Mouse (Mus musculus) CH12.LX (cell line): ENCODE results near the gene 3110001I22Rik. TPM values are rescaled to one million over a fixed set of nuclear protein-coding genes. Genes with fewer than 3 reads are reported as not detected.
A peak's percentile ranks its signal among the peaks of the same experiment; 100 is the strongest.
"Not testable (repeated sequence)": the region's sequence is repeated elsewhere in the genome, so short reads cannot be mapped to it uniquely, and the experiment has no call there.

Source experiments
- DNase-seq: peaks from one replicate; pipeline ENCODE4 v3.0.0-alpha.2; 2013; ENCODE audit errors: extremely low read depth
- H3K27ac ChIP-seq: 2 replicates; pipeline ENCODE4 v1.5.1; 2012; ENCODE audit warnings: low read depth, mild to moderate bottlenecking, control low read depth, moderate library complexity; ENCODE audit not compliant: insufficient read depth
- H3K27me3 ChIP-seq: replicated peaks from 2 replicates; pipeline ENCODE3; 2012; ENCODE audit warnings: inconsistent platforms
- H3K36me3 ChIP-seq, 2 experiments: replicated peaks in 1 of 2; 2 replicates each; pipeline versions ENCODE3 to v1.6.1; 2012; ENCODE audit warnings: inconsistent platforms in 1 of 2, low read length in 1 of 2, mild to moderate bottlenecking in 1 of 2, mixed read lengths in 1 of 2, moderate library complexity in 1 of 2; ENCODE audit not compliant: control insufficient read depth in 1 of 2, insufficient read depth in 1 of 2
- H3K4me1 ChIP-seq, 2 experiments: 2 replicates each; pipeline ENCODE4 v1.6.1; 2012; ENCODE audit warnings: inconsistent platforms in 1 of 2, moderate library complexity in 1 of 2; ENCODE audit not compliant: insufficient read depth in 2 of 2, control insufficient read depth in 1 of 2
- H3K4me2 ChIP-seq: 2 replicates; pipeline ENCODE4 v1.6.1; 2012; ENCODE audit warnings: low read depth, mild to moderate bottlenecking, control low read depth; ENCODE audit not compliant: poor library complexity, insufficient read depth, severe bottlenecking
- H3K4me3 ChIP-seq, 3 experiments: fragments of 150-350 bp in 1 of 3; sonication (generic) in 1 of 3; replicated peaks in 1 of 3; 2 replicates each; pipeline versions ENCODE3 to v1.5.1; 2011 to 2012; ENCODE audit warnings: low read depth in 2 of 3, low read length in 2 of 3, mild to moderate bottlenecking in 2 of 3, moderate library complexity in 2 of 3, control low read depth in 1 of 3, improper control_type of control experiment in 1 of 3, inconsistent platforms in 1 of 3, mixed read lengths in 1 of 3; ENCODE audit not compliant: poor library complexity in 1 of 3
- H3K79me2 ChIP-seq: replicated peaks from 2 replicates; pipeline ENCODE4 v1.6.1; 2012; ENCODE audit warnings: mild to moderate bottlenecking, moderate library complexity; ENCODE audit not compliant: control insufficient read depth, poor library complexity, insufficient read depth, severe bottlenecking; ENCODE audit errors: extremely low read depth
- H3K9ac ChIP-seq: 2 replicates; pipeline ENCODE4 v1.6.1; 2012; ENCODE audit warnings: low read depth, mild to moderate bottlenecking, control low read depth, moderate library complexity; ENCODE audit not compliant: insufficient read depth
- H3K9me3 ChIP-seq: replicated peaks from 2 replicates; pipeline ENCODE3; 2012; ENCODE audit warnings: low read length, inconsistent platforms, mixed read lengths
- CHD2 ChIP-seq: IDR thresholded peaks from 2 replicates; pipeline ENCODE4 v1.6.1; 2011; ENCODE audit warnings: low read length, improper control_type of control experiment
- CTCF ChIP-seq, 2 experiments: IDR thresholded peaks in 1 of 2; conservative IDR thresholded peaks in 1 of 2; 2 replicates each; pipeline ENCODE4 v1.5.1; 2011 to 2012; ENCODE audit warnings: low read depth in 2 of 2, low read length in 2 of 2, improper control_type of control experiment in 1 of 2, inconsistent platforms in 1 of 2, mild to moderate bottlenecking in 1 of 2, moderate library complexity in 1 of 2
- EP300 ChIP-seq: IDR thresholded peaks from 2 replicates; pipeline ENCODE4 v1.6.1; 2011; ENCODE audit warnings: low read length, improper control_type of control experiment
- ETS1 ChIP-seq: conservative IDR thresholded peaks from 2 replicates; pipeline ENCODE4 v1.6.1; 2012; ENCODE audit warnings: low read depth, mild to moderate bottlenecking, inconsistent platforms, low read length, improper control_type of control experiment, moderate library complexity
- MAX ChIP-seq: IDR thresholded peaks from 2 replicates; pipeline ENCODE4 v1.6.1; 2011; ENCODE audit warnings: low read length, improper control_type of control experiment
- MAZ ChIP-seq: IDR thresholded peaks from 2 replicates; pipeline ENCODE4 v1.6.1; 2012; ENCODE audit warnings: low read depth, mild to moderate bottlenecking, inconsistent platforms, low read length, improper control_type of control experiment, moderate library complexity
- MEF2A ChIP-seq: IDR thresholded peaks from 2 replicates; pipeline ENCODE4 v1.6.1; 2014; ENCODE audit warnings: low read depth, mild to moderate bottlenecking, inconsistent platforms, low read length, improper control_type of control experiment, borderline replicate concordance
- MYC ChIP-seq: IDR thresholded peaks from 2 replicates; pipeline ENCODE4 v1.6.1; 2011; ENCODE audit warnings: low read depth, mild to moderate bottlenecking, improper control_type of control experiment, low read length
- NELFE ChIP-seq: IDR thresholded peaks from 2 replicates; pipeline ENCODE4 v1.6.1; 2011; ENCODE audit warnings: low read depth, low read length, improper control_type of control experiment
- POLR2A ChIP-seq: IDR thresholded peaks from 2 replicates; pipeline ENCODE4 v1.6.1; 2011; ENCODE audit warnings: low read depth, mild to moderate bottlenecking, improper control_type of control experiment, low read length
- RAD21 ChIP-seq: IDR thresholded peaks from 2 replicates; pipeline ENCODE4 v1.6.1; 2011; ENCODE audit warnings: low read depth, mild to moderate bottlenecking, low read length, improper control_type of control experiment, moderate library complexity
- SMC3 ChIP-seq: IDR thresholded peaks from 2 replicates; pipeline ENCODE4 v1.6.1; 2011; ENCODE audit warnings: low read depth, low read length, improper control_type of control experiment
- TBP ChIP-seq: conservative IDR thresholded peaks from 2 replicates; pipeline ENCODE4 v1.6.1; 2011; ENCODE audit warnings: low read depth, low read length, improper control_type of control experiment
- TCF12 ChIP-seq: IDR thresholded peaks from 2 replicates; pipeline ENCODE4 v1.6.1; 2014; ENCODE audit warnings: low read depth, mild to moderate bottlenecking, inconsistent platforms, low read length, improper control_type of control experiment
- ZNF384 ChIP-seq: IDR thresholded peaks from 2 replicates; pipeline ENCODE4 v1.6.1; 2012; ENCODE audit warnings: low read depth, low read length, improper control_type of control experiment, inconsistent platforms
- dilution Hi-C: fragments of 300-500 bp; cut with MboI; formaldehyde crosslinking; loops from 2 replicates; pipeline ENCODE4 v1.14.3; 2020; ENCODE audit warnings: low sequenced_read_pairs; ENCODE audit not compliant: extremely low pct_unique_long_range_greater_than_20kb, extremely low pct_ligation_motif_present
- in situ Hi-C: fragments of 300-500 bp; cut with MboI; formaldehyde crosslinking; loops from 3 replicates; pipeline ENCODE4 v1.14.3; 2019; ENCODE audit warnings: low sequenced_read_pairs, low pct_ligation_motif_present, low pct_unique_long_range_greater_than_20kb, mixed read lengths
- polyA plus RNA-seq: library from polyadenylated mRNA; unstranded; fragments of >175 nt; gene quantifications from 2 replicates; pipeline ENCODE4 v1.2.1, GENCODE M21; 2012; ENCODE audit warnings: low read depth; ENCODE audit not compliant: insufficient read length
- total RNA-seq, 2 experiments: library from RNA; depleted of rRNA; stranded (reverse); fragments of 300-350 nt in 1 of 2; fragments of >200 nt in 1 of 2; gene quantifications; 2 replicates each; pipeline ENCODE4 v1.2.3; 2012 to 2014

3110001I22Rik gene
- total and polyA plus RNA-seq, 3 experiments, result 5.6 to 25.4 (median 10.8) TPM

DNA sequence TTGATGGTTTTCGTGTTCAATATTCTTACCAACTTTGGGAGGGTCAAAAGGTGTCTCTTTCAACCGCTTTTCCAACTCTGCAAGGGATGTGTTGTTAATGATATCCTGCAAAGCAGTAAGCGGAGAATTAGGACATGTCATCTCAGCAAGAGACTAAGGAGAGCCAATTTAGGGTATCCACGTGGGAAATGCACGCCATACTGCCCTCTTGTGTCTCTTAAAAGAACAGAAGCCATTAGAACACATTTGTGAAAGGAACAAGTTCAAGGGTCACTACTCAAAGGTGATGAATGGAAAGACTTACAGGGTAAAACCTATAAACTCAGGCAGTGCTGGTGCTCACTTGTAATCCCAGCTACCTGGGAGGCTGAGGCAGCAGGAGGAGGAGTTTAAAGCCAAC lies 43.4 kb upstream of the 3110001I22Rik start:
- Histone ChIP-seq H3K9me3 (peaks cover 8% of the 10 kb centered on the region), H3K4me1 (peaks cover 0 to 20% of the 10 kb centered on the region in 2 experiments; a peak in 2 of 4 replicates), H3K9ac (no peak overlapping the region), H3K4me2 (no peak overlapping the region)
- dilution Hi-C loops, result no loop called here
- peak; percentile 53 for TF ChIP-seq RAD21
- TF ChIP-seq MYC, result peak; percentile 90
- TF ChIP-seq CTCF (conservative IDR thresholded peaks at IDR 0.05 in 1 of 2, IDR thresholded peaks at IDR 0.05 in 1 of 2; ENCODE audit: low read depth in 2 of 2, low read length in 2 of 2), result peak; percentile 44 to 70; a peak in 3 of 4 replicates
- peak; percentile 50 for TF ChIP-seq SMC3
- no peak for TF ChIP-seq POLR2A
- TF ChIP-seq CHD2, result no peak
- TF ChIP-seq MAX, result peak; percentile 59
- TF ChIP-seq, all 38 proteins: peak for 5
- H3K27ac ChIP-seq, result no peak overlapping the region
- H3K36me3 ChIP-seq, result peaks cover 67 to 92% of the 10 kb centered on the region in 2 experiments
- H3K4me3 ChIP-seq, result no peak overlapping the region
- in situ Hi-C loops, result no loop called here
- no peaks in the 10 kb centered on the region for H3K27me3 ChIP-seq
- no peaks in the 10 kb centered on the region for H3K79me2 ChIP-seq
- DNase-seq, result no peak

DNA sequence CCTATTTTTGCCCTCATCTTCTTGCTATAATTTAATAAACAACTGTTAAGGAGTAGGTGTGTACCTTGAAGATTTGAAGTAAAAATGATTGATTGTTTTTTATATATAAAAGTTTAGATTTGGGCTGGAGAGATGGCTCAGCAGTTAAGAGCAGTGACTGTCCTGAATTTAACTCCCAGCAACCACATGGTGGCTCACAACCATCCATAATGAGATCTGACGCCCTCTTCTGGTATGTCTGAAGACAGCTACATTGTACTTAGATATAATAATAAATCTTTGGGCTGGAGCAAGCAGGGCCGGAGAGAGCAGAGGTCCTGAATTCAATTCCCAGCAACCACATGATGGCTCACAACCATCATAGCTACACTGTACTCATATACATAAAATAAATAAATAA lies 33.5 kb upstream of the 3110001I22Rik start:
- H3K4me3 ChIP-seq, dilution Hi-C loops, DNase-seq, H3K27me3 ChIP-seq, H3K9ac ChIP-seq, H3K4me2 ChIP-seq, H3K27ac ChIP-seq, H3K9me3 ChIP-seq, H3K79me2 ChIP-seq, in situ Hi-C loops: not testable (repeated sequence)
- peak in 1 of 2 experiments; percentile 68; a peak in 2 of 4 replicates for TF ChIP-seq CTCF (conservative IDR thresholded peaks at IDR 0.05 in 1 of 2, IDR thresholded peaks at IDR 0.05 in 1 of 2; ENCODE audit: low read depth in 2 of 2, low read length in 2 of 2)
- Histone ChIP-seq H3K4me1 (peaks cover 0 to 58% of the 10 kb centered on the region in 2 experiments; a peak in 2 of 4 replicates), H3K36me3 (peaks cover 54 to 71% of the 10 kb centered on the region in 2 experiments)

DNA sequence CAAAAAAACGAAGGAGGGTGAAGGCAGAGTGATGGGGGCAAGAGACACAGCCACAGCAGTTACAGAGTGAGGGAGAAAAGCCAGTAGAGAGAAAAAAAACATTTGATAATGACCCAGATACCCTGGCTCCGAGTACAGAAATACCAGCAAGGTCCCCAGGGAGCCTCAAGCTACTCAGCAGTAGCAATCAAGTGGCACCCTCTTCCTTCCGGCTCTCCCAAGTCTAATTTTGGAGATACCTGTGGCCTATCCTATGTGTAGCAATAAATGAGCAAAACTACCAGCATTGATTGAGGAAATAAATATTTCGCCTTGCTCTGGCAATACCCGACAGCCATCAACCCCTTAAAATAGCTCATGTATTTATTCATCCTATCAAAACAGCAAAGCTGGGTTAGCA lies 32.2 kb upstream of the 3110001I22Rik start:
- Histone ChIP-seq H3K9me3 (peaks cover under 1% of the 10 kb centered on the region), H3K79me2 (no peaks in the 10 kb centered on the region), H3K4me2 (no peak overlapping the region), H3K4me1 (peaks cover 0 to 64% of the 10 kb centered on the region in 2 experiments; a peak in 2 of 4 replicates), H3K27me3 (no peaks in the 10 kb centered on the region), H3K4me3 (no peak overlapping the region), H3K36me3 (peaks cover 50 to 71% of the 10 kb centered on the region in 2 experiments), H3K9ac (no peak overlapping the region), H3K27ac (no peak overlapping the region)
- dilution Hi-C loops, result no loop called here
- peak; percentile 65 for DNase-seq
- in situ Hi-C loops, result no loop called here
- TF ChIP-seq ETS1 (0 out of 2 replicates have a peak, but pooled peaks have one; percentile 15), TCF12 (no peak), NELFE (no peak), MAZ (no peak), ZNF384 (0 out of 2 replicates have a peak, but pooled peaks have one; percentile 20), TBP (no peak), MEF2A (0 out of 2 replicates have a peak, but pooled peaks have one; percentile 62), EP300 (0 out of 2 replicates have a peak, but pooled peaks have one; percentile 15)
